Mouse (Mus musculus) cerebral cortex, adult 2 months (tissue): Measurements from ENCODE around the gene Atp6v0e2.

Experiments
- WGBS: fragments of 180-500 bp; shearing (Covaris S2); methylation state at CpG from one replicate; pipeline ENCODE4 v1.1.7; 2018; 5-methylcytosine and 5-hydroxymethylcytosine counted together

Atp6v0e2 gene

DNA sequence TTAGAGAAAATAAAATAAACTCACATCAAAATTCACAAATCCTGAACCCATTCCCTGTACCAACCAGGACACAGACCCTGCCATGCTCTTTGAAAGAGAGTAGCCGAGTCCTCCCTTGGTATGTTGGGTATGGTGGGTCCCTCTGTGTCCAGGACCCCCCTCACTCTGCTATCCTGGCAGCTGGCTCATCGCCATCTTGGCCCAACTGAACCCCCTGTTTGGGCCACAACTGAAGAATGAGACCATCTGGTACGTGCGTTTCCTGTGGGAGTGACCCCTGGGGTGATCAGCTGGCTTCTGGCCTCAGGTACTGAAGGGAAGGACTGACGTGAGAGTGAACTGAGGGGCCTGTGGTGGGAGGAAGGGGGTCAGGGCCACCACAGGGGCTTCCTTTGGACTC is 2.4 kb downstream of the Atp6v0e2 start:
- 73% methylated on average over 5 of the region's 5 CpGs for WGBS

GRCm38 (mm10) chr6:48540721-48541120 is 3.3 kb downstream of the Atp6v0e2 start:
- 80% methylated on average over 3 of the region's 3 CpGs for WGBS

- WGBS: 56% methylated on average over 7 of the region's 7 CpGs
These were observed 4.4 kb downstream of the Atp6v0e2 start for GRCm38 (mm10) chr6:48541560-48542450.

- 84% methylated on average over 3 of the region's 3 CpGs for WGBS
These were observed 5.2 kb downstream of the Atp6v0e2 start for GRCm38 (mm10) chr6:48542631-48543030.

DNA sequence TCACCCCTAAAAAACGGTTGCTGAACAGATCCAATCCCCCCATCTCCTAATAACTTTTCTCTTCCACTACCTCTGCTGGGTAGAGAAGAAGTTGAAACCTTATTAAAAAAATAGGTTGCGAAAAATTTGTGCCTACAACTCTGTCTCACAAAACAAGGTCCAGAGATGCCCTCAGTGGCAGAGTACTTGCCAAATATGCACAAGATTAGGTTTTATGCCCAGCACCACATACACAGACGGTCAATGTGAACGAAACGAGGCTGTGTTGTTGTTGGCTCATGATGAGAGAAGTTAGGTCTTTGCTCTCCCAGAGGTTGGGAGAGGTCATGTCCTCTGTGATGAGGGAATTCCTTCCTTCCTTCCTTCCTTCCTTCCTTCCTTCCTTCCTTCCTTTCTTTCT is 7.8 kb downstream of the Atp6v0e2 start:
- WGBS: 63% methylated on average over 5 of the region's 5 CpGs

GRCm38 (mm10) chr6:48546271-48546670 is 8.9 kb downstream of the Atp6v0e2 start:
- WGBS: 59% methylated on average over 1 of the region's 1 CpGs

DNA sequence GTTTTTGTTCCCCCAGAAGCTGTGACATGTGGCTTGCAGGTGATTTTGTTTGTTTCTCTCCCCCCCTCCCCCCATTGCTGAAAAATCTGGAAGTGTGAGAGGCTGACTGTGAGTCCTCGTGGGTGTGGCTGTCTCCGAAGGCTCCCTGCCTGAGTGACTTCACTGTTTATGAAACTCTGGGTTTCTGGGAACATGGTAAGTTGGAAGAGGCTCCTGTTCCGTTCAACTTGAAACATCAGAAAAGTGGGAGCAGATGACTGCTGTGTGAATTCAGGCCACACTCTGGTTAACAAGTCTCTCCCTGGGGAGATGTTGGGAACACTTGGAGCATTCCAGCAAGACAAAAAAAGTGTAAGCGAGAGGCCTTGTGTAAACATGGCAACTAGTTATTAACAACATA is 9.4 kb downstream of the Atp6v0e2 start:
- WGBS: 60% methylated on average over 4 of the region's 4 CpGs

- 90% methylated on average over 6 of the region's 6 CpGs for WGBS
These were observed 10.9 kb downstream of the Atp6v0e2 start for GRCm38 (mm10) chr6:48548314-48548713.

- WGBS: 72% methylated on average over 4 of the region's 4 CpGs
These were observed 15.5 kb downstream of the Atp6v0e2 start for GRCm38 (mm10) chr6:48552918-48553317.

- WGBS: 52% methylated on average over 4 of the region's 4 CpGs
These were observed 16.4 kb downstream of the Atp6v0e2 start for GRCm38 (mm10) chr6:48553819-48554218.

GRCm38 (mm10) chr6:48554280-48555103 is 17.1 kb downstream of the Atp6v0e2 start, which contains the start of gene Lrrc61:
TSS of gene Lrrc61 (plus strand) at chr6:48554796.
- WGBS: under 1% methylated on average over 39 of the region's 39 CpGs

DNA sequence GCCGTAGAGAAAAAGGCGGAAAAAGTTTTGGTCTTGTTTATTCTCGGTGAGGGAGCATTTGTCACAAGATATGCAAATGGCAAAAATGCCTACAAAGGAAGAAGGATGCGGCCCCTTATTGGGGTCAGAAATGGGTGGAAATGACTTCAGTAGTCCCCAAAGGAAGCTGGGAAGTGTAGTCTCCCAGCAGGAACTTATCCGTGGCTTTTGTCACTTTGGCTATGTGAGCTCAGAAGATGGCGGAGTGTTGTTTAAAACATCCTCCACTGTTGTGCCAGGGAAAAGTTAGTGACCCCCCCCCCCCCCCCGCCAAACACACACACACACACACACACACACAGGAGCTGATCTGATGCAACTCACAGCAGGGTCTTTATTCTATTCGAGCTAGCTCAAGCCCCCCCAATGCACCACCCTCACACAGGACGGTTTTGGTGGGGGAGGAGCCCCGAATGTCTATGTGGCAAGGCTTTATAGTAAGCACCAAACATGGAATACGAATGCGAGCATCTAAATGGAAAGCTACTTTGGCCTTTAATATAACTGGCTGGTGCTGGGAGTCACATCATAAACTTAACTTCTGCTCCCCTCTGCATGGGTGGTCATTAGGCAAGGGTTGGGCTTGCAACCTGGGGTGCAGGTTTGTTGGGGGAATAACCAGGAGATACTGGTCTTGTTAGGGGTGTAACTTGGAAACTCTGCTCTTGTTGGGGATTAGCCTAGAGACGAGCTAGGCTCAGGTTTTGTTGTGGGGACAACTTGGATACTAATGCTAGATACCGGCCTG is 17.9 kb downstream of the Atp6v0e2 start:
- 16% methylated on average over 14 of the region's 14 CpGs for WGBS

DNA sequence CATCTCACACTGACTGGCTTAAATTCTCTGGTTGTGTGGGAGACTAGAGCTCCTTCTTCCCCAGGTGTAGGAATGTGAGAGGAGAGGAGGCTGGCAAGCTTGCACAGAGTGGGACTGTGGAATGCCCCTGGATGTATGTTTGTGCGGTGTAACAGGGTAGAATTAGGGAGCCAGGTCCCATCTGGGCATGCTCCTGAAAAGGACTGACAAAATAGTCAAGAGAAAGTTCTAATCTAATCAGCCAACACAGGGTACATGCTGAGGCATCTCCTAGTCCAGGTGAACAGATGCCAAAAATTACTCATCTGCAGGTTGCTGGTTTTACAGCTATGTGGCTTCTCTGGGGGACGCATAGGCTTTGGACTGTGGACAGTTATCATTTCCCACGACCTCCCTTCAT is 18.5 kb downstream of the Atp6v0e2 start:
- whole genome bisulfite sequencing: 87% methylated on average over 3 of the region's 3 CpGs

GRCm38 (mm10) chr6:48565693-48566310 is 28.4 kb downstream of the Atp6v0e2 start:
- WGBS: 88% methylated on average over 4 of the region's 4 CpGs

- 36% methylated on average over 5 of the region's 5 CpGs for WGBS
These were observed 28.9 kb downstream of the Atp6v0e2 start for GRCm38 (mm10) chr6:48566312-48566711.

DNA sequence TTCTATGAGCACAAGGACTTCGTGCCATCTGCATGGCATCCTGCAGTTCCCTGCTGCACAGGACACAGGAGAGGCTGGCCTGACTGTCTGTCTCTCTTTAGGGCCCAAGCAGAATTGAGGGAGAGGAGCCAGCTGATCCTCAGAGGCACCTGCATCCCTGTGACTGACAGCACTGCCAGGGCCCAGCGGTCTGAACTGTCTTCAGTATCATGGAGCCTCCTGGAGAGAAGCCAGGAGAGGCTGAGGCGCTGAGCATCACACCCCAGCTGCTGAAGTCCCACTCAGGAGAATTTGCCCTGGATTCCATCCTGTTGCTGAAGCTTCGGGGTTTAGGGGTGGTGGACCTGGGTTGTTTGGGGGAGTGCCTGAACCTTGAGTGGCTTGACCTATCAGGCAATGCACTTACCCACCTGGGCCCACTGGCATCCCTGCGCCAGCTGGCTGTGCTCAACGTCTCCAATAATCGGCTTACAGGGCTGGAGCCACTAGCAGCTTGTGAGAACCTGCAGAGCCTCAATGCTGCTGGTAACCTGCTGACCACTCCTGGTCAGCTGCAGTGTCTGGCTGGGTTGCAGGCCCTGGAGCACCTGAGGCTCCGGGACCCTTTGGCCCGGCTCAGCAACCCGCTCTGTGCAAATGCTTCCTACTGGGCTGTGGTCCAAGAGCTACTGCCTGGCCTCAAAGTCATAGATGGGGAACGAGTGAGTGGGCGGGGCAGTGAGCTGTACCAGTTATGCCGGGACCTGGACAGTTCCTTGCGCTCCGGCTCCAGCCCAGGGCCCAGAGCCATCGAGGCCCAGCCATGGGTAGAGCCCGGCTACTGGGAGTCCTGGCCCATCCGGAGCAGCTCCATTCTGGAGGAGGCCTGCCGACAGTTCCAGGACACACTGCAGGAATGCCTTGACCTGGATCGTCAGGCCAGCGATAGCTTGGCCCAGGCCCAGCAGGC is 30.9 kb downstream of the Atp6v0e2 start:
- 64% methylated on average over 21 of the region's 21 CpGs for WGBS

GRCm38 (mm10) chr6:48569065-48569807 is 31.8 kb downstream of the Atp6v0e2 start:
- WGBS: 82% methylated on average over 8 of the region's 8 CpGs

GRCm38 (mm10) chr6:48572014-48572413 is 34.6 kb downstream of the Atp6v0e2 start:
- WGBS: 88% methylated on average over 5 of the region's 5 CpGs

- 41% methylated on average over 6 of the region's 6 CpGs for WGBS
These were observed 35.2 kb downstream of the Atp6v0e2 start, which contains the start of gene Rarres2 for GRCm38 (mm10) chr6:48572572-48573061. TSS of gene Rarres2 (minus strand) at chr6:48572789.
